Mouse (Mus musculus) embryo, embryonic 9.5 days (tissue): ENCODE data around the gene Kl.

Source experiments
- DNase-seq: peaks from one replicate; pipeline ENCODE4 v3.0.0-alpha.2; 2017; ENCODE audit errors: extremely low spot score

Gene Kl

GRCm38 (mm10) chr5:150962756-150963155, 10.3 kb downstream of the Kl start:
- no peak for DNase-seq

DNA sequence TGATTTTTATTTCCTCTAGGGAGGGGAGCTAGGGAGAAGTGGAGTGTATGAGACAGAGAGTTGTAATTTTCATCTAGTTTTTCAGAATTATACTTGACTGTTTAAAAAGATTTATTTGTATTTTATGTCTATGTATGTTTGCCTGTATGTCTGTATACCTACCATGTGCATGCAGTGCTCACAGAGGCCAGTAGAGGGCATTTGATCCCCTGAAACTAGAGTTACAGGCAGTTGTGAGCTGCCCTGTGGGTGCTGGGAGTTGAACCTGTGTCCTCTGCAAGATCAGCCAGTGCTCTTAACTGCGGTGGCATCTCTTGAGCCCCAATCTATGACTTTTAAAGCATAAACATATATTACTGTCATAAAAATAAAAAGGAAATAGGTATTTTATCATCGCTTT, 15.5 kb downstream of the Kl start:
- no peak for DNase-seq

GRCm38 (mm10) chr5:150970551-150970950, 18.1 kb downstream of the Kl start:
- no peak for DNase-seq

- DNase-seq: no peak
Measured at GRCm38 (mm10) chr5:150971126-150971525, 18.7 kb downstream of the Kl start.

GRCm38 (mm10) chr5:150974226-150974625, 21.8 kb downstream of the Kl start:
- no peak for DNase-seq

DNA sequence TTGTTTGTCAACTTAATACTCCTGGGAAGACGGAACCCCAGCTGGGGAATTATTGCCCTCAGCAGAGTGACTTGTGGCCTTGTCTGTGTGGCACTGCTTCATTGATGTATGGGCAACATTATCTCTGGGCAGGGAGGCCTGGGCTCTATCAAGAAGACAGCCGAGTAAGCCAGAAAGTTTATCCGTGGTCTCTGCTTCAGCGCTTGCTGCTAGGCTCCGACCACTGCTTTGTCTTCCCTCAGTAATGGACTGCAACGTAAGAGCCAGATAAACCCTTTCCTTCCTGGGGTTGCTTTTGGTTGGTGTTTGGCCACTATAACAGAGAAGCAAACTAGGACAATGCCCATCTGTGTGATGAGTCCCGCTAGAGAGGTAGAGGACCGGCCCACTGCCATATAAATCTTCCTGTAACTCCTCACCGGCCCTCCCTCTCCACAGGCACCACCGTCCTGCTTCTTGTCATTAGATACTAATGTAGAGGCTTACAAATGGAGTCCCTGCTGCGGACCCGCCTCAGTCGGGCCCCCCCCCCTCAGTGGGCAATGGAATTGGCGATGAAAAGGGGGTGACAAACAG, 25.1 kb downstream of the Kl start:
- no peak for DNase-seq

- no peak for DNase-seq
Measured at GRCm38 (mm10) chr5:150979341-150980136, 27.1 kb downstream of the Kl start.

DNA sequence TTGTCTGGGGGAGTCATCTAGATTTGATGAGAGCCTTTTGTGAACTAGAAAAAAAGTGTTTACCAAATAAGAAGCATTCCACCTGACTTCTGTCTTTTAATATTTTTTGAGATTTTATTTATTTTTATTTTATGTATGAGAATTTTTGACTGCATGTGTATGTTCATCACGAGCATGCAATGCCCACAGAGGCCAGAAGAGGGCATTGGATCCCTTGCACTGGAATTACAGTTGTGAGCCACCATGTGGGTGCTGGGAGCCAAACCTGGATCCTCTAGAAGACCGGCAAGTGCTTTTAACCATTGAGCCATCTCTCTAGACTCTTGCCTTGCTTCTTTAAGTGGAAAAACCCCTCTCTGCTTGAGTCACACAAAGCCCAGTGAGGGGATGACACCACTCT, 29.7 kb downstream of the Kl start:
- no peak for DNase-seq

DNA sequence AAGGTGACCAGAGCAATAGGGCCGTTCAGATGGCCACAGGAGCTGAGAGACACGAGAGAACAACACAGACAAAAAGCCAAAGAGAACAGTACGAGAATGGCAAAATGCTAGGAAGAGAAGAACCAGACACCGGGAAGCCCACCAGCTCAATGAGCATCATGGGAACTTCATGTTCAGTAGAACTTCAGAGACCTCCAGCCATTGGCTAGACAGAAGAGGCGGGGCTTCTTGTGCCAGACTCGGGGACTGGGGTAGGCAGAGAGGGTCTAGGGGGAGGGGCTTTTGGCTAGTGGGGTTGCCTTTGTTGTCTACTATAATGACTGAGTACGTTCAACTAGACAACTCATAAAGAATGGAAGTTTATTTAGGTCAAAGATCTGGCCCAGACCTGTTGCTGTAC, 41.7 kb downstream of the Kl start:
- DNase-seq: no peak

DNA sequence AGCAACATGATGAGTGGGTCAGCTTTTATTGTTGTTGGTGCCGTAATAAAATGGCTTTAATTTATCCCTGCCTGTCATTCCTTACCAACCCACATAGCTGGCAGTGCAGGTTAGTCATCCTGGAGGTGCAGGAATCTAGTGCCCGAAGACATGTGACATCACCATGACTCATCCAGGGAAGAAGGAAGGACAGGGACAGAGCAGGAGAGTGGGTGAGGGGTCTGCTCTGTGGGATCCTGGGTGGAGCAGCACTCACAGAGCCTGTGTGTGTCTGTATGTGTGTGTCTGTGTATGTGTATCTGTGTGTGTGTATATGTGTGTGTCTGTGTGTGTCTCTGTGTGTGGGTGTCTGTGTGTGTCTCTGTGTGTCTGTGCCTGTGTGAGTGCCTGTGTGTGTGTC, 44.2 kb downstream of the Kl start:
- DNase-seq: no peak

DNA sequence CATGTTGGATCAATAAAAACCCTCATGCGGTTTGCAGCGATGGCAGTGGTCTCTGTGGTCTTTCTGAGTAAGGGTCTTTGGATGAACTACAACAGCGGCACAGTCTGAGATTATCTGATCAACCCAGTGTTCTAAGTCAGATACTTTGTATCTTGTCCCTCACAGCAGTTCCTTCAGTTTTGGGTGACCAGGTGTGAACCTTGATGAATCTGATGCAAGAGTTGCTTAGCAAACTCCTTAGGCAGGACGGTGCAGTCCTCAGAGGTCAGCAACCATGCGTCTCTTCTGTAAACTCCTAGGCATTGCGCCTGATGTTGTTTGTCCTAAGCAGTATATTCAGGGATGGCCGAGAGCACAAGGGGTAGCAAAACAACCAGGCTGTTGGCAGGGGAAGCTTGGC, 48.7 kb downstream of the Kl start:
- no peak for DNase-seq

DNA sequence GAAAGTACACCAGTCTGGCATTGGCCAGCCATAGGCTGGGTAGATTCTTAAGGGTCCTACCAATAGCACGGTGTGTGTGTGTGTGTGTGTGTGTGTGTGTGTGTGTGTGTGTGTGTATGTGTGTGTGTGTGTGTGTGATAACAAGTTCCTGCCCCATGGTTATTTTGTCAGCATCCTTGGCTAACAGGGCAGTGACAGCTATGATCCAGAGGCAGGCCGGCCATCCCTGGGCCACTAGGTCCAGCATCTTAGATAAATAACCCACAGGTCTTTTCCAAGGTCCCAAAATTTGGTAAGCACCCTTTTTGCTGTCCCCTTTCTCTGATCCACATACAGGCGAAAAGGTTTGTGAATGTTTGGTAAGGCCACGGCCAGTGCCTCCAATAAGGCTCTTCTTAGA, 49.6 kb downstream of the Kl start:
- DNase-seq: no peak

DNA sequence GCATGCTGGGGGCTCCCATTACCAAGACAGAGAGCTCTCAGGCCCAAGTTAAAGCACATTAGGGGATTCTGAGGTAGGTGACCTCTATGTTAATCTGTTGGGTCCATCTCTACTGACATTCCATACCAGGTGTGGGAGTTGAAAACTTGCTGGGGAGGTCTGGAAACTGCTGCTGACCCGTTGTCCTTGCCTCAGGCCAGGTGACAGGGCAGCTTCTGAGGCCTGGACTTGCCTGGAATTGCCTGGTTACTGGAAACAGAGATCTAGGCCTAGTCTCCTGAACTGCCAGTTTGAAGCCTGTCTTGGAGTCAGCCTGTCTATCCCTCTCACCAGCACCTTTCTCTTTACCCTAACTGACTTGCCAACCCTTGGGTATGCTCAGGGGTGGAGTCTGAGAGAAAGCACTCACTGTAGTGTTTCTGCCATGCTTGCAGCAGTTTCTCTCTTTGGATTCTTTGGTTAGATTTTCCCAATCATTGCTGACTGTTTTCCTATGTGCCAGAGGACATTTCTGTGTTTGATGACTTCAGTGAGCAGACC, 51.9 kb downstream of the Kl start:
- no peak for DNase-seq

DNA sequence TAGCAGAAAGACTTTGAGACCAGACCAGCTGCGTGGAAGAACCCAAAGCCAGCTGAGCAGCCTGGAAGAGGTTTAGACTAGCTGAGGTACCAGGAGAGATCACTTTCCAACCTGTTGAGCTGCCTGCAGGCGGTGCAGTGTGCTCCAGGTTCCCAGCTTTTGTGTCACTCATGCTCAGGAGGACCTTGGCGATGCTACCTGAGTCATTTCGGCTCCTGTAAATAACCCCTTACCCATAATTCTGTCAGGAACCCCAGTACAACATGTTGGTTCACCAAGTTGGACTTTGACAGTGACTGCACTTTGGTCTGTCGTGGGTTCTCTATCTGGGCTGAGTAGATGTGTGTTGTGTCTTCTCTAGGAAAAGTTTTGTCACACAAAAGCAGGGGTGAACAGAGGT, 66.0 kb downstream of the Kl start:
- no peak for DNase-seq

- no peak for DNase-seq
Measured at GRCm38 (mm10) chr5:151018959-151019358, 66.6 kb downstream of the Kl start.

DNA sequence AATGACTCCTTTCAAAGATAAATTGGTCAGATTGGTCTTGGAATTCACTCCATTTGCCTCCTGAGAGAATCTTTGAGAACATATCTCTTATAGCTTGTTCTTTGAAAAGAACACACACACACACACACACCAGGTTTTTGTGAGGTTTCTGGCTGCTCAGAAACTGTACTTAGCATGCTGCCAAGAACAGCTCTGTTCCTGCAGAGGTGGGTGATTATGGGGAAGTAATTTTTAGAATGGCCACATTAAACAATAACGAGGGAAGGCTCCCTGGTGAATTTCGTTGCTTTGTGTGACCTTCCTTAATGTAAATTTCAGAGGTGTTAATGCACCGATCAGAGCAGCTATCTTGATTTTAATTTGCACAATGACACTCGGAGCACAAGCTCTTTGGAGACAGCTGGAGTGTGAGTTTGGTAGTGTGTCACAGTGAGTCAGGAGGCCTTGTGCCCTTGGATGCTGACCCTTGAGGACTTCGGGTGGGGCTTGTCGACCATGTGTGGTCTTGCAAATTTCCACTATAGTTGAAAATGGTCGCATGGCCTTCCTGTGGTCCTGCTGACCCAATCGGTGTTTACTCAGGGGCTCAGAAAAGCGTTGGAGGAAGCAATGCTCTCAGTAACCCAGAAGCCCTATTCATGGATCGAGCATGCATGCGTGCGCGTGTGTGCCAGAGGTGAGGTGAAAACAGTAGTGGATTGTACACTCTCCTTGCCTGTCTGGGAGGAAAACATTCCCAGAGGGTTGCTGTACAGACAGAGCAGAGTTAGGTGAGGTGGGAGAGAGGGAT, 67.8 kb downstream of the Kl start:
- no peak for DNase-seq

DNA sequence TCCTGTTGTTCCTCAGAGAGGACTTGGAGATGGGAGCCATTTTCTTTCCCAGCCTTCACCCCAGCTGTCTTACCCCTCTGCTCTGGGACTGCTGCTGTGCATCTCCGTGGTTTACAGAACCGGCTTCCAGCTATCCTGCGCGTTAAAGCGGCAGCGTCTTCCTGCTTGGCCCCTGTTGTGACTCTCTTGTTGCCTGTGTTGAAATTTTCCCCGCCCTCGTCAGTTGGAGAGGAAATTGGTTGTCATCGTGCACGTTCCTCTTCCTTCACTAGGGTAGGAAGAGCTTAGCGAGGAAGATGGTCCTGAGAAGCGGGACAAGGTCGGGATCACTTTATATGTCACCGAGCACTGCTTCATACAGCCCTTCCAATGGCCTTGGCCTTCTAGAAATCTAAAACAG, 68.4 kb downstream of the Kl start:
- DNase-seq: no peak

- no peak for DNase-seq
Measured at GRCm38 (mm10) chr5:151022026-151022425, 69.6 kb downstream of the Kl start.

- DNase-seq: no peak
Measured at GRCm38 (mm10) chr5:151022939-151023338, 70.5 kb downstream of the Kl start.

- peak; percentile 55 for DNase-seq
Measured at GRCm38 (mm10) chr5:151023461-151023860, 71.1 kb downstream of the Kl start.

DNA sequence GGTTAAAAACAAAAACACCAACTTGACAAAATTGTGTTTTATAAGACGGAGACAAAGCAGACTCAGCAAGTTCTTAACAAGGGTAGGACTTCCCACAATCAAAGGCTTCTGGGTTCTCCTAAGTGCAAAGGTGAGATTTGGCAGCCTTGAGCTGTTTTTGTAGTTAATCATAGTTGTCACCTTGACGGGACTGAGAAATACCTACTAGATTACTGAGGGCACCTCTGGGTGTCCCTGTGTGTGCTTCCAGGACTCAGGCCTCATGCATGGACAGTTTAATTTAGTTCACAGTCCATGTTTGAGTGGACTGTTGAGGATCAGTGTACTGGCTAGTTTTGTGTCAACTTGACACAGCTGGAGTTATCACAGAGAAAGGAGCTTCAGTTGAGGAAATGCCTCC, 72.1 kb downstream of the Kl start:
- no peak for DNase-seq

GRCm38 (mm10) chr5:151026069-151026468, 73.7 kb downstream of the Kl start:
- no peak for DNase-seq

GRCm38 (mm10) chr5:151027171-151027570, 74.8 kb downstream of the Kl start:
- DNase-seq: peak; percentile 15
